Mouse (Mus musculus) liver, adult 2 months (tissue): ENCODE data around the gene Ptpn13. TPM values are rescaled to one million over a fixed set of nuclear protein-coding genes. Genes with fewer than 3 reads are reported as not detected.

Experiments used
- DNase-seq: peaks from one replicate; pipeline ENCODE4 v3.0.0-alpha.2; 2011; ENCODE audit warnings: low read depth, low spot score; ENCODE audit errors: extremely low read depth
- H3K27ac ChIP-seq: fragments of 200-500 bp; replicated peaks from 2 replicates; pipeline ENCODE4 v1.5.1; 2012; ENCODE audit warnings: low read depth, mild to moderate bottlenecking, control low read depth, inconsistent platforms, low read length; ENCODE audit not compliant: insufficient read depth
- H3K27me3 ChIP-seq: fragments of 200-500 bp; 2 replicates; pipeline ENCODE4 v1.6.1; 2012; ENCODE audit warnings: mild to moderate bottlenecking, moderate library complexity, low read length, inconsistent platforms; ENCODE audit not compliant: control insufficient read depth, insufficient read depth
- H3K36me3 ChIP-seq: fragments of 200-500 bp; 2 replicates; pipeline ENCODE4 v1.6.1; 2012; ENCODE audit warnings: low read length, inconsistent platforms; ENCODE audit not compliant: control insufficient read depth, insufficient read depth
- H3K4me1 ChIP-seq: fragments of 200-500 bp; 2 replicates; pipeline ENCODE4 v1.6.1; 2011; ENCODE audit warnings: low read length; ENCODE audit not compliant: control insufficient read depth, insufficient read depth
- H3K4me3 ChIP-seq: fragments of 200-500 bp; 2 replicates; pipeline ENCODE4 v1.5.1; 2011; ENCODE audit warnings: low read depth, mild to moderate bottlenecking, control low read depth, low read length, moderate library complexity; ENCODE audit not compliant: insufficient read depth
- H3K79me2 ChIP-seq: fragments of 200-500 bp; 2 replicates; pipeline ENCODE4 v1.6.1; 2012; ENCODE audit warnings: inconsistent platforms, mild to moderate bottlenecking, low read length, moderate library complexity; ENCODE audit not compliant: control insufficient read depth, insufficient read depth
- H3K9ac ChIP-seq: fragments of 200-500 bp; 2 replicates; pipeline ENCODE4 v1.6.1; 2012; ENCODE audit warnings: low read depth, mild to moderate bottlenecking, control low read depth, inconsistent platforms, low read length
- CTCF ChIP-seq: fragments of 200-500 bp; IDR thresholded peaks from 2 replicates; pipeline ENCODE4 v1.5.1; 2011; ENCODE audit warnings: low read depth, low read length, control low read depth
- POLR2A ChIP-seq: fragments of 200-500 bp; IDR thresholded peaks from 2 replicates; pipeline ENCODE4 v1.6.1; 2011; ENCODE audit warnings: low read length, control low read depth; ENCODE audit not compliant: insufficient read depth; ENCODE audit errors: extremely low read depth
- WGBS: fragments of 180-500 bp; shearing (Covaris S2); methylation state at CpG from one replicate; pipeline ENCODE4 v1.1.7; 2018; 5-methylcytosine and 5-hydroxymethylcytosine counted together
- polyA plus RNA-seq: library from polyadenylated mRNA; depleted of rRNA; stranded (reverse); fragments of >200 nt; gene quantifications from 2 replicates; pipeline ENCODE4 v1.2.3, GENCODE M21; 2012
- total RNA-seq: library from RNA; depleted of rRNA; stranded (reverse); fragments of >200 nt; gene quantifications from 2 replicates; pipeline ENCODE4 v1.2.3, GENCODE M21; 2014

Ptpn13 gene
- total and polyA plus RNA-seq, 2 experiments = 0.38 to 0.83 TPM

- H3K4me3 ChIP-seq = no peak overlapping the region
- H3K36me3 ChIP-seq = no peaks in the 10 kb centered on the region
- no peaks in the 10 kb centered on the region for H3K79me2 ChIP-seq
- no peaks in the 10 kb centered on the region for H3K4me1 ChIP-seq
- no peak overlapping the region for H3K27ac ChIP-seq
- no peak for DNase-seq
- H3K27me3 ChIP-seq = no peaks in the 10 kb centered on the region
- no peak for TF ChIP-seq POLR2A
- TF ChIP-seq CTCF = no peak
- H3K9ac ChIP-seq = no peak overlapping the region
- 52% methylated on average over 8 of the region's 8 CpGs for WGBS
These were observed 33.4 kb downstream of the Ptpn13 start for GRCm38 (mm10) chr5:103458411-103458810.

GRCm38 (mm10) chr5:103458959-103459675 lies 34.1 kb downstream of the Ptpn13 start:
- TF ChIP-seq POLR2A (no peak), CTCF (no peak)
- Histone ChIP-seq H3K27ac (no peak overlapping the region), H3K4me1 (no peaks in the 10 kb centered on the region), H3K27me3 (no peaks in the 10 kb centered on the region), H3K79me2 (no peaks in the 10 kb centered on the region), H3K36me3 (no peaks in the 10 kb centered on the region), H3K9ac (no peak overlapping the region), H3K4me3 (no peak overlapping the region)
- DNase-seq = no peak
- 89% methylated on average over 8 of the region's 8 CpGs for WGBS

GRCm38 (mm10) chr5:103460903-103461302 lies 35.9 kb downstream of the Ptpn13 start:
- no peaks in the 10 kb centered on the region for H3K4me1 ChIP-seq
- no peak for DNase-seq
- no peaks in the 10 kb centered on the region for H3K36me3 ChIP-seq
- H3K27ac ChIP-seq = no peak overlapping the region
- no peak overlapping the region for H3K4me3 ChIP-seq
- no peaks in the 10 kb centered on the region for H3K79me2 ChIP-seq
- 71% methylated on average over 6 of the region's 6 CpGs for WGBS
- no peaks in the 10 kb centered on the region for H3K27me3 ChIP-seq
- TF ChIP-seq CTCF (no peak), POLR2A (no peak)
- no peak overlapping the region for H3K9ac ChIP-seq

- Histone ChIP-seq H3K79me2 (no peaks in the 10 kb centered on the region), H3K4me3 (no peak overlapping the region), H3K27ac (no peak overlapping the region), H3K9ac (no peak overlapping the region), H3K27me3 (no peaks in the 10 kb centered on the region), H3K36me3 (no peaks in the 10 kb centered on the region), H3K4me1 (no peaks in the 10 kb centered on the region)
- WGBS = 67% methylated on average over 10 of the region's 10 CpGs
- TF ChIP-seq CTCF (no peak), POLR2A (no peak)
- DNase-seq = no peak
These were observed 38.7 kb downstream of the Ptpn13 start for GRCm38 (mm10) chr5:103463661-103464219.

GRCm38 (mm10) chr5:103464329-103464728 lies 39.3 kb downstream of the Ptpn13 start:
- H3K9ac ChIP-seq = no peak overlapping the region
- no peak for TF ChIP-seq POLR2A
- TF ChIP-seq CTCF = no peak
- no peak overlapping the region for H3K27ac ChIP-seq
- no peaks in the 10 kb centered on the region for H3K36me3 ChIP-seq
- 81% methylated on average over 4 of the region's 4 CpGs for WGBS
- H3K79me2 ChIP-seq = no peaks in the 10 kb centered on the region
- H3K4me3 ChIP-seq = no peak overlapping the region
- DNase-seq = no peak
- H3K4me1 ChIP-seq = no peaks in the 10 kb centered on the region
- H3K27me3 ChIP-seq = no peaks in the 10 kb centered on the region

GRCm38 (mm10) chr5:103464771-103465170 lies 39.8 kb downstream of the Ptpn13 start:
- DNase-seq = no peak
- Histone ChIP-seq H3K4me1 (no peaks in the 10 kb centered on the region), H3K27me3 (no peaks in the 10 kb centered on the region), H3K36me3 (no peaks in the 10 kb centered on the region), H3K79me2 (no peaks in the 10 kb centered on the region), H3K9ac (no peak overlapping the region), H3K27ac (no peak overlapping the region), H3K4me3 (no peak overlapping the region)
- no peak for TF ChIP-seq POLR2A
- no peak for TF ChIP-seq CTCF
- WGBS = 76% methylated on average over 10 of the region's 10 CpGs
